Mouse (Mus musculus): ENCODE data around the gene Kctd17. TPM values are rescaled to one million over a fixed set of nuclear protein-coding genes. Genes with fewer than 3 reads are reported as not detected.
A peak's percentile ranks its signal among the peaks of the same experiment; 100 is the strongest.

The Kctd17 gene
- polyA plus RNA-seq, 1 experiment: 4.8 TPM

DNA sequence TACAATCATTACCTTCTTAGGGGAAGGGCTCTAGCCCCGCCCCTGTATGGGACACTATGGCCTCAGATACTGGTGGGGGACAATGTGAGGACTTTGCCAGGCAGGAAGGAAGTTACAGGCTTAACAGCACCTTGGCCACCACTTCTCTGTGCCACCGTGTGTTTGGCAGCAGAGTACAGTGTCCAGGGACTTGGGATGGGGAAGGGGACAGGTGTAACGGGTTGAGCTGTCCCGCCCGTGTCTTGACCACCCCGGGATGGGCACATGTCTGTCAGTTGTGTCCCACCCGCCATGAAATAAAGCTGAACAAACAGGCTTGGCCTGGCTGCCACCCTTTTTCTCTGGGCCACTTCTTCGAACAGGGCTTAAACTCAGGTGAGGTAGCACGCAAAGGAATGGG, 10.6 kb downstream of the Kctd17 start:
- no peak overlapping the region for H3K4me3 ChIP-seq (ENCODE audit: insufficient read depth, low read length)
- H3K4me1 ChIP-seq (ENCODE audit: control insufficient read depth, insufficient read depth, low read length): no peaks in the 10 kb centered on the region
- no peak overlapping the region for H3K27ac ChIP-seq (ENCODE audit: insufficient read depth, low read depth, low read length)
- TF ChIP-seq POLR2A (IDR thresholded peaks at IDR 0.05; ENCODE audit: borderline replicate concordance, low read depth, low read length): no peak
- TF ChIP-seq CTCF (IDR thresholded peaks at IDR 0.05; ENCODE audit: low read depth, low read length): no peak

DNA sequence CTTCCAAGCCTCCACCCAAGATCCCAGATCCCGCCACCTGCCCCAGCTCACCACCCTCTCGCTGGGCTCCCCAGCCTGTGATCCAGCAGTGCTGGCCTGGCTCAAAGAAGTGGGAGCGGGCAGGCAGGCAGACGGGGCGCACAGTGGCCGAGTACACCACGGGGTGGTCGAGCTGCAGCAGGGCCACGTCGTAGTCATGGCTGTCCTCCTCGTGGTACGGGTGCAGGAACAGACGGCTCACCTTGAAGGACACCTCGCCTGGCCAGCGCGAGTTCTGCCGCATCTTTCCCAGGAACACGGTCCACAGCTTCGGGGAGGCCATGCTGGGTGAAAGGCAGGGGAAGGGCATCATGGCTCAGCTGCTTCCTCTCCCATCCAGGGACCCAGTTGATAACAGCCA, 13.9 kb downstream of the Kctd17 start:
- TF ChIP-seq CTCF (IDR thresholded peaks at IDR 0.05; ENCODE audit: low read depth, low read length) (no peak), POLR2A (IDR thresholded peaks at IDR 0.05; ENCODE audit: borderline replicate concordance, low read depth, low read length) (no peak)
- H3K27ac ChIP-seq (ENCODE audit: insufficient read depth, low read depth, low read length): no peak overlapping the region
- no peak overlapping the region for H3K4me3 ChIP-seq (ENCODE audit: insufficient read depth, low read length)
- H3K4me1 ChIP-seq (ENCODE audit: control insufficient read depth, insufficient read depth, low read length): no peaks in the 10 kb centered on the region

DNA sequence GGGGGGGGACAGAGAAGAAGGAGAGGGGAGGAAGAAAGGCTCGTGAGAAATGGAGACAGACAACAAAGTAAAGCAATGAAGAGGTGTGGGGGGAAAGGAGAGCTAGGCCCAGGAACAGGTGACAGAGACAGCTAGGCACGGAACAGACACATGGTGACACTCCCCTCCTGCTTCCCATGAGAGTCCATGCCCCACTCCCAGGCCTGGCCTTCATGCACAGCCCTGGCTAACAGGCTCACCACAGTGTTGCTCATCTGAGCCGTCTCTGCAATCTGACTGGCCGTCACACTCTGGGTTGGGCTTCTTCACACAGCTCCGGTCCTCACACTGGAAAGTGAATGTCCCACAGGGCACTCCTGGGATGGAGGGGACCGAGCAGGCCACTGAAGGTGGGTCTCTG, 15.5 kb downstream of the Kctd17 start:
- Histone ChIP-seq H3K4me3 (ENCODE audit: insufficient read depth, low read length) (no peak overlapping the region), H3K27ac (ENCODE audit: insufficient read depth, low read depth, low read length) (no peak overlapping the region), H3K4me1 (ENCODE audit: control insufficient read depth, insufficient read depth, low read length) (peaks cover 2% of the 10 kb centered on the region)
- TF ChIP-seq POLR2A (IDR thresholded peaks at IDR 0.05; ENCODE audit: borderline replicate concordance, low read depth, low read length) (no peak), CTCF (IDR thresholded peaks at IDR 0.05; ENCODE audit: low read depth, low read length) (no peak)

DNA sequence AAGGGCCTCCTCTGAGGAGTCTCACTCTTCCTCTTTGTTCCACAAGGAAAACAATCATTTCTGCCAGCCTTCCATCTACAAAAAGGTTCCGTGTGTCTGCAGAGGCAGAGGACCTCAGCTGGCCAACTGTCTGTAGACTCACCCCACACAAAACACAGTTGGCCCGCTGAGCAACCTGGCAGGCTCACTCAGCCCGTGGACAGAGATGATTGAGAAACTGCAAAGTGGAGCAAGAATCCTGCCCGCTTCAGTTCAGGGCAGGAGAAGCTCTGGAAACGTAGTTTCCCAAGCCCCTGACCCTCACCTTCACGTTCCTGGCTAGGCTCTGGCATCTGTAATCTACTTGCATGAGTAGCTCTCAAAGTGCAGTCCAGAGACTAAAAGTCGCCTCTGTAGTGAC, 18.8 kb downstream of the Kctd17 start:
- no peak overlapping the region for H3K27ac ChIP-seq (ENCODE audit: insufficient read depth, low read depth, low read length)

DNA sequence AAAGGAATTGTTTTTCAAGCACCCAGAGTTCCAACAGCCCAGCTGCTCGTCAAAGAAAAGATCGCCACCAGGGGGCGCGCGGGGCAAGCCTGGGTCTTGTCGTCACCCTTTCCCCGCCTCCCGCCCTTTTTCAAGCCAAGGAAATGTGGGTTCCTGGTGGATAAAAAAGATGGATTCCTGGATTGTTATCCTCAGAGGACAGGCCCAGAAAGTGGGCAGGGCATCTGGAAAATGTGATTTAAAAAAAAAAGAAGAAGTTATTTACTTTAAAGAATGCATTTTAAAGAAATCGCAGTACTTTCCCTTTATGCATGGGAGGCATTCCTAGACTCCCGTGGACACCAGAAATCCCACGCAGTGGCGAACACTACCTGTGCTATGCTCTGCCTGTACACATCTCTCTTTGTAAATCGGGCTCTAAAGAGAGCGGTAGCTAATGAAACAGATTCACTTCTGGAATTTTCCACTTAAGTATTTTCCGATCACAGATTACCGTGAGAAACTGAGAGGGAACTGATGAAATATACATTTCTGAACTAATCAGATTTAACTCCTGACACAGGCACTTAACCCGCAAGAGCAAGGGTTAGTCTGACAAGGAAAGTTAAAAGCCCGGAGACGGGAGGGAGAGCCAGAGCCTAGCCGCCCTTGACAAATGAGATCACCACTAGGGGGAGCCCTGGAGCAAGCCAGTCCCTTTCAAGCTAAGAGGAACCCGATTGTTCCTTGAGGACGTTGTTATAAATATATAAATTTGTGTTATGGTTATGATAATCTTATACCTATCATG, 19.6 kb downstream of the Kctd17 start:
- peak overlapping the region; percentile 62 for H3K4me3 ChIP-seq (ENCODE audit: insufficient read depth, low read length)
- no peak for TF ChIP-seq POLR2A (IDR thresholded peaks at IDR 0.05; ENCODE audit: borderline replicate concordance, low read depth, low read length)
- TF ChIP-seq CTCF (IDR thresholded peaks at IDR 0.05; ENCODE audit: low read depth, low read length): peak; percentile 93
- peaks cover 26% of the 10 kb centered on the region for H3K4me1 ChIP-seq (ENCODE audit: control insufficient read depth, insufficient read depth, low read length)
- peak overlapping the region; percentile 57 for H3K27ac ChIP-seq (ENCODE audit: insufficient read depth, low read depth, low read length)

More for the DNA sequence above, 18.8 kb downstream of the Kctd17 start:
- Histone ChIP-seq H3K4me3 (ENCODE audit: insufficient read depth, low read length) (no peak overlapping the region), H3K4me1 (ENCODE audit: control insufficient read depth, insufficient read depth, low read length) (peaks cover 26% of the 10 kb centered on the region)
- TF ChIP-seq CTCF (IDR thresholded peaks at IDR 0.05; ENCODE audit: low read depth, low read length): no peak
- no peak for TF ChIP-seq POLR2A (IDR thresholded peaks at IDR 0.05; ENCODE audit: borderline replicate concordance, low read depth, low read length)

DNA sequence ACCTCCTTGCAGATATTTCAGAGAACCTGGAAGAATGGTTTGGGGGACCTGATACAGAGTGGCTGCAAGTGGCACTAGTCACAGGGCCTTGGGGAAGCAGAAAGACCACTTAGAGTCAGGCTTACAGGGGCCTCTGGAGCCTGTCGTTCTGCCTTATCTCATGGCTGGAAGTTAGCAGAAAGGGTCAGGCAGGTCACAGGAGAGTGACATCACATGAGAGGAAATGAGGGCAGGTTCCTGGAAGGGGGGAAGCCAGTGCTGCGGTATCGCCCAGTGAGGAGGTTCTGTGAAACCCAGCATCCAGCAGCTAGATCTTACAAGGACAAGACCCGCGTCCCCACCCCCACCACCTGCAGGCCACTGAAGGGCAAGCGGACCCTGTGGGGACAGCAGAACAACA, 20.8 kb downstream of the Kctd17 start:
- H3K4me3 ChIP-seq (ENCODE audit: insufficient read depth, low read length): no peak overlapping the region
- no peak overlapping the region for H3K27ac ChIP-seq (ENCODE audit: insufficient read depth, low read depth, low read length)
- TF ChIP-seq CTCF (IDR thresholded peaks at IDR 0.05; ENCODE audit: low read depth, low read length) (no peak), POLR2A (IDR thresholded peaks at IDR 0.05; ENCODE audit: borderline replicate concordance, low read depth, low read length) (no peak)
- peaks cover 26% of the 10 kb centered on the region for H3K4me1 ChIP-seq (ENCODE audit: control insufficient read depth, insufficient read depth, low read length)

DNA sequence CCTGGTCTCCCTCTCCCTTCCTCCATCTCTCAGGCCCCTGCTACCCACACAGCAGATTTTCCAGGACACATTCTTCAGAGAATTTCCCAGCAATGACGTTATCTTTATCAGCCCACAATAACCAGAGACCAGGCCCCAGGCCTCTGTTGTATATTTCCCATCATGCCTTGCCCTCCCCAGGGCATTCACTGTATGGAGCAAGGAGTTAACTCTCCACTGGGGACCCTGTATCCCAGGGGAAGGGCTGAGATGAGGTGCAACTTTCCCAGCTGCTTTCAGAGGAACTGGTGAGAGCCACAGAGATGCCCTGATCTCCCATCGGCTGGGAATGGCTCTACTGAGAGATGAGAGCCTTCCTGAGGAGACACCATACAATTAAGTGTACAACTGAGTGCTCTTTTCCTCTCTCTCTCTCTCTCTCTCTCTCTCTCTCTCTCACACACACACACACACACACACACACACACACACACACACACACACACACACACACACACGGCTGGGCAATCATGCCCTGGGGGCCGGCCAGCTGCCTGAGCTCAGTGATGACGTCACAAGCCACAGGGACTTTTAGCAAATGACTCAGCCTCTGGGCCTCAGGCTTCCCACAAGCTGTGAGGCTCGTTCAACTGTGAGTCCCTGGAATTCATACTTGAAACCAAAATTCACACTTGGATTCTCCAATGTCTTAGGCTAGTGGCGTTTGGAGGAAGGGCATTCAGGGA, 21.5 kb downstream of the Kctd17 start:
- Histone ChIP-seq H3K4me3 (ENCODE audit: insufficient read depth, low read length) (no peak overlapping the region), H3K4me1 (ENCODE audit: control insufficient read depth, insufficient read depth, low read length) (peaks cover 26% of the 10 kb centered on the region), H3K27ac (ENCODE audit: insufficient read depth, low read depth, low read length) (peak overlapping the region; percentile 35)
- TF ChIP-seq POLR2A (IDR thresholded peaks at IDR 0.05; ENCODE audit: borderline replicate concordance, low read depth, low read length) (no peak), CTCF (IDR thresholded peaks at IDR 0.05; ENCODE audit: low read depth, low read length) (no peak)

DNA sequence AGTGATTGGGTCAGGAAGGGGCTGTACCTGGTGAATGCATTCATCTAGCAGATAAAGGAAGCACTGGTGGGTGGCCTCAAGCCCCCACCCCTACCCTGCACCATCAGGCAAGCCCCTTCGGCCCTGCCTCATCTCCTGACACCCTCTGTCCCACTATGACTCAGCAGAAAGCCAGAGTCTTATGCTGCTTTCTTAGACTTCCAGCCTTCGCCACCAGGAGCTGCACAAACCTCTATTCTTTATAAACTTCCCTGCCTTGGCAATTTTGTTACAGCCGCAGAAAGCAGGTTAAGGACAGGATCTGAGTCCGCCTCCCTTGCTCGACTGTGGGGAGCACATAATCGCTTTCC, 22.0 kb downstream of the Kctd17 start:
- TF ChIP-seq POLR2A (IDR thresholded peaks at IDR 0.05; ENCODE audit: borderline replicate concordance, low read depth, low read length) (no peak), CTCF (IDR thresholded peaks at IDR 0.05; ENCODE audit: low read depth, low read length) (no peak)
- peaks cover 26% of the 10 kb centered on the region for H3K4me1 ChIP-seq (ENCODE audit: control insufficient read depth, insufficient read depth, low read length)
- H3K27ac ChIP-seq (ENCODE audit: insufficient read depth, low read depth, low read length): peak overlapping the region; percentile 35
- H3K4me3 ChIP-seq (ENCODE audit: insufficient read depth, low read length): no peak overlapping the region

DNA sequence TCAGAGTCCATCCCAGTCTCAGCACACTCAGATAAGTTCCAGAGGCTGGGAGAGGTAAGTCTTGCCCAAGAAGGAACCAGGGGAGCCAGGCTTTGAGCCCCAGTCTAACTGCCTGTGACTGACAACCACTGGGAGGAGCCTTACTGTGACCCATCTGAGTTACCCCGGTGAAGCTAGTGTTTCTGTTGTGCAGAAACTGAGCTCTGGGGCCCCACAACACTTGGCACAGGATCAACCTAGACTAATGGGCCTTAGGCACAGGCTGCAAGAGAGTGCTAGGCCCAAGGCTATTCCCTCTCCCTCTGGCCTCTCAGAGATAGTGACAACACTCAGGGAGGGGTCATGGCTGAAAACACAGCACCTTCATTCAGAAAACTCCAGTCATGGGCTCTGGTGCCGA, 22.8 kb downstream of the Kctd17 start:
- no peak overlapping the region for H3K27ac ChIP-seq (ENCODE audit: insufficient read depth, low read depth, low read length)
- H3K4me1 ChIP-seq (ENCODE audit: control insufficient read depth, insufficient read depth, low read length): peaks cover 26% of the 10 kb centered on the region
- H3K4me3 ChIP-seq (ENCODE audit: insufficient read depth, low read length): no peak overlapping the region
- TF ChIP-seq POLR2A (IDR thresholded peaks at IDR 0.05; ENCODE audit: borderline replicate concordance, low read depth, low read length): no peak
- TF ChIP-seq CTCF (IDR thresholded peaks at IDR 0.05; ENCODE audit: low read depth, low read length): no peak

DNA sequence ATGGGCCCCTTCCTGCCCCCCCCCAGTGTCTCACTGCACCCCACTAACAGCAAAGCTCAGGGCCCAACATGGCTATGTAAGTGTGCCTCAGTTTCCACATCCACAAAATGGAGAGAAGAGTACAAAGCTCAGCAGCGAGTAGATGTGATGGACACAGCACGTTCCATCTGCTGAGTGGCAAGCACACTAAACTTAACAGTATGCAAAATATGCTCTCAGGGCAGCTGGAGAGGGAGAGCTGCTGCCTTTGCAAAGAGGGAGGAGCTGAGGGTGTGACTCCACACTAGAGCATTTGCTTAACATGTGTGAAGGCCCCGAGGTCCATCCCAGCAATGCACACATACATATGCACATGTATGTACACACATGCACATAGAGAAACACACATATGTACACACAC, 24.6 kb downstream of the Kctd17 start:
- peaks cover 26% of the 10 kb centered on the region for H3K4me1 ChIP-seq (ENCODE audit: control insufficient read depth, insufficient read depth, low read length)

More for the DNA sequence above, 24.6 kb downstream of the Kctd17 start:
- TF ChIP-seq CTCF (IDR thresholded peaks at IDR 0.05; ENCODE audit: low read depth, low read length) (no peak), POLR2A (IDR thresholded peaks at IDR 0.05; ENCODE audit: borderline replicate concordance, low read depth, low read length) (no peak)
- no peak overlapping the region for H3K4me3 ChIP-seq (ENCODE audit: insufficient read depth, low read length)
- H3K27ac ChIP-seq (ENCODE audit: insufficient read depth, low read depth, low read length): no peak overlapping the region
